Mouse (Mus musculus) heart, embryonic 11.5 days (tissue): ENCODE data around the gene Shh. TPM values are rescaled to one million over a fixed set of nuclear protein-coding genes. Genes with fewer than 3 reads are reported as not detected.

ENCODE experiments used
- ATAC-seq: fragments of 200-750 bp; cut with Nextera tagmentation; replicated peaks from 2 replicates; pipeline ENCODE4 v1.8.0; 2017; ENCODE audit warnings: moderate library complexity; ENCODE audit not compliant: insufficient number of reproducible peaks, low FRiP score, low TSS enrichment
- H3K27ac ChIP-seq: fragments of 300-500 bp; sonication (generic); 2 replicates; pipeline ENCODE4 v1.5.1; 2014; ENCODE audit warnings: mild to moderate bottlenecking, low read depth, low read length
- H3K27me3 ChIP-seq: fragments of 300-500 bp; sonication (generic); 2 replicates; pipeline ENCODE4 v1.6.1; 2014; ENCODE audit warnings: mild to moderate bottlenecking, low read length, mixed read lengths; ENCODE audit not compliant: control insufficient read depth, insufficient read depth
- H3K36me3 ChIP-seq: fragments of 300-500 bp; sonication (generic); 2 replicates; pipeline ENCODE4 v1.6.1; 2014; ENCODE audit warnings: mild to moderate bottlenecking, low read length, moderate library complexity, mixed read lengths; ENCODE audit not compliant: control insufficient read depth, insufficient read depth
- H3K4me1 ChIP-seq: fragments of 300-500 bp; sonication (generic); 2 replicates; pipeline ENCODE4 v1.6.1; 2014; ENCODE audit warnings: low read length; ENCODE audit not compliant: control insufficient read depth, insufficient read depth
- H3K4me2 ChIP-seq: fragments of 300-500 bp; sonication (generic); 2 replicates; pipeline ENCODE4 v1.6.1; 2014; ENCODE audit warnings: mild to moderate bottlenecking, moderate library complexity
- H3K4me3 ChIP-seq: fragments of 300-500 bp; sonication (generic); 2 replicates; pipeline ENCODE4 v1.5.1; 2014; ENCODE audit warnings: low read depth, low read length
- H3K9ac ChIP-seq: fragments of 300-500 bp; sonication (generic); 2 replicates; pipeline ENCODE4 v1.6.1; 2014; ENCODE audit warnings: mild to moderate bottlenecking, low read depth, low read length, moderate library complexity
- H3K9me3 ChIP-seq: fragments of 300-500 bp; sonication (generic); replicated peaks from 2 replicates; pipeline ENCODE4 v1.6.1; 2016; ENCODE audit warnings: low read length; ENCODE audit not compliant: control insufficient read depth
- WGBS: fragments of 180-500 bp; shearing (Covaris S2); extraction: QIAGEN DNeasy Blood & Tissue Kit; methylation state at CpG from one replicate; pipeline ENCODE4 v1.1.7; 2014; ENCODE audit not compliant: insufficient replicate concordance; 5-methylcytosine and 5-hydroxymethylcytosine counted together
- polyA plus RNA-seq: library from polyadenylated mRNA; unstranded; fragments of >200 nt; fragmentation: Nextera tagmentation; extraction: Ambion mirVana; gene quantifications from 2 replicates; pipeline ENCODE4 v1.2.1, GENCODE M21; 2014

The Shh gene
- polyA plus RNA-seq, 1 experiment from 2014 or later: 0.10 TPM

- Histone ChIP-seq H3K27me3 (peaks cover 34% of the 10 kb centered on the region), H3K4me3 (no peak overlapping the region), H3K27ac (no peak overlapping the region), H3K36me3 (no peaks in the 10 kb centered on the region), H3K9me3 (no peaks in the 10 kb centered on the region), H3K4me2 (no peak overlapping the region), H3K9ac (no peak overlapping the region), H3K4me1 (peaks cover 8% of the 10 kb centered on the region)
- no peak for ATAC-seq
- WGBS: 45% methylated on average over 3 of the region's 3 CpGs
Measured at GRCm38 (mm10) chr5:28453523-28453922, 13.5 kb downstream of the Shh start.

GRCm38 (mm10) chr5:28453086-28453485, 14.0 kb downstream of the Shh start:
- Histone ChIP-seq H3K4me3 (no peak overlapping the region), H3K27ac (no peak overlapping the region), H3K36me3 (no peaks in the 10 kb centered on the region), H3K9me3 (no peaks in the 10 kb centered on the region), H3K9ac (no peak overlapping the region), H3K4me2 (no peak overlapping the region), H3K27me3 (peaks cover 30% of the 10 kb centered on the region), H3K4me1 (peaks cover 4% of the 10 kb centered on the region)
- WGBS: 77% methylated on average over 5 of the region's 5 CpGs
- no peak for ATAC-seq

GRCm38 (mm10) chr5:28451053-28451638, 15.9 kb downstream of the Shh start:
- no peak overlapping the region for H3K4me2 ChIP-seq
- no peak overlapping the region for H3K4me3 ChIP-seq
- no peak overlapping the region for H3K9ac ChIP-seq
- H3K27me3 ChIP-seq: peaks cover 15% of the 10 kb centered on the region
- H3K36me3 ChIP-seq: no peaks in the 10 kb centered on the region
- 0 out of 2 replicates have a peak, but pooled peaks have one; percentile 31 for ATAC-seq
- 34% methylated on average over 6 of the region's 6 CpGs for WGBS
- no peaks in the 10 kb centered on the region for H3K9me3 ChIP-seq
- no peaks in the 10 kb centered on the region for H3K4me1 ChIP-seq
- no peak overlapping the region for H3K27ac ChIP-seq

- ATAC-seq: no peak
- no peaks in the 10 kb centered on the region for H3K36me3 ChIP-seq
- no peaks in the 10 kb centered on the region for H3K9me3 ChIP-seq
- 55% methylated on average over 3 of the region's 3 CpGs for WGBS
- H3K27ac ChIP-seq: no peak overlapping the region
- H3K4me2 ChIP-seq: no peak overlapping the region
- H3K4me1 ChIP-seq: no peaks in the 10 kb centered on the region
- no peak overlapping the region for H3K4me3 ChIP-seq
- H3K9ac ChIP-seq: no peak overlapping the region
- H3K27me3 ChIP-seq: peaks cover 7% of the 10 kb centered on the region
Measured at GRCm38 (mm10) chr5:28450126-28450890, 16.7 kb downstream of the Shh start.

GRCm38 (mm10) chr5:28425926-28426325, 41.1 kb downstream of the Shh start:
- WGBS: 85% methylated on average over 9 of the region's 9 CpGs

GRCm38 (mm10) chr5:28423781-28424180, 43.3 kb downstream of the Shh start:
- WGBS: 68% methylated on average over 4 of the region's 4 CpGs
- Histone ChIP-seq H3K9me3 (no peaks in the 10 kb centered on the region), H3K27me3 (no peaks in the 10 kb centered on the region), H3K4me1 (no peaks in the 10 kb centered on the region), H3K9ac (no peak overlapping the region), H3K4me2 (no peak overlapping the region), H3K27ac (no peak overlapping the region), H3K36me3 (peaks cover 4% of the 10 kb centered on the region; the same call in 1 of the 2 replicates), H3K4me3 (no peak overlapping the region)
- no peak for ATAC-seq

More at GRCm38 (mm10) chr5:28425926-28426325, 41.1 kb downstream of the Shh start:
- Histone ChIP-seq H3K27me3 (no peaks in the 10 kb centered on the region), H3K4me3 (no peak overlapping the region), H3K36me3 (no peaks in the 10 kb centered on the region), H3K9ac (no peak overlapping the region), H3K4me2 (no peak overlapping the region), H3K27ac (no peak overlapping the region), H3K9me3 (no peaks in the 10 kb centered on the region), H3K4me1 (no peaks in the 10 kb centered on the region)
- ATAC-seq: no peak

- WGBS: 83% methylated on average over 12 of the region's 12 CpGs
- Histone ChIP-seq H3K27me3 (no peaks in the 10 kb centered on the region), H3K4me2 (no peak overlapping the region), H3K4me3 (no peak overlapping the region), H3K36me3 (peaks cover 16% of the 10 kb centered on the region), H3K9ac (no peak overlapping the region), H3K9me3 (no peaks in the 10 kb centered on the region), H3K4me1 (no peaks in the 10 kb centered on the region), H3K27ac (no peak overlapping the region)
- ATAC-seq: no peak
Measured at GRCm38 (mm10) chr5:28419640-28420265, 47.3 kb downstream of the Shh start.

GRCm38 (mm10) chr5:28418734-28419133, 48.3 kb downstream of the Shh start:
- H3K4me3 ChIP-seq: no peak overlapping the region

More at GRCm38 (mm10) chr5:28418734-28419133, 48.3 kb downstream of the Shh start:
- Histone ChIP-seq H3K9me3 (no peaks in the 10 kb centered on the region), H3K36me3 (peaks cover 24% of the 10 kb centered on the region), H3K4me2 (no peak overlapping the region), H3K27ac (no peak overlapping the region), H3K9ac (no peak overlapping the region), H3K27me3 (no peaks in the 10 kb centered on the region), H3K4me1 (no peaks in the 10 kb centered on the region)
- 91% methylated on average over 10 of the region's 10 CpGs for WGBS
- ATAC-seq: no peak
